Mouse (Mus musculus): ENCODE results near the gene Asna1. TPM values are rescaled to one million over a fixed set of nuclear protein-coding genes. Genes with fewer than 3 reads are reported as not detected.
A peak's percentile ranks its signal among the peaks of the same experiment; 100 is the strongest.

The Asna1 gene
- polyA plus RNA-seq, 1 experiment from 2014 or later, result 130 TPM

DNA sequence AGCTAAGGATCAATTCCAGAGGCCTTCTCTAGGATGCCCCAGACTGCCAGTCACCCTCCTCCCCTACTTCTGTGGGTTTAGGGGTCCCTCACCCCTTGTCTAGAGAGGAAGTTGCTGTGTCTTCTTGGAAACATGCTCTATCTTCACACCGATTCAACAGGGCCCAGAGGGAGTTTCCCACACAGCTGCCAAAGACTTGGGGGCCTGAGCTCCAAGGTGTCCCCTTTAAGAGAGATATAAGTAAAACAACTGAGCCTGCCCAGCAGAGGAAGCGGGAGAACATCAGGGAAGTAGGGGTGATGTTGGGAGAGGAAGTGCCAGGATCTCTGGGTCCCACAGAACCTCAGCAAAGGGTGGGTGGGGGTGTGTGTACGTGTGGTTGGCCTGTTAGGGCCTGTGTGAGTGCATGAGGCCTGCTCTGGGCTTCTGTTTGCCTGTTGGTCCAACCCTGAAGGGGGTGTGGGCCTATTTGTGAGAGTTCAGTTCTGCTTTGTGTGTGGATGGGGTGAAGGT lies 42.5 kb downstream of the Asna1 start:
- Histone ChIP-seq H3K4me3 (ENCODE audit: low read depth, low read length) (no peak overlapping the region), H3K9me3 (ENCODE audit: control insufficient read depth, low read length) (no peaks in the 10 kb centered on the region), H3K4me2 (ENCODE audit: low read depth) (no peak overlapping the region), H3K4me1 (ENCODE audit: control insufficient read depth, insufficient read depth, low read length) (peaks cover 41% of the 10 kb centered on the region), H3K36me3 (ENCODE audit: control insufficient read depth, insufficient read depth, low read length) (no peaks in the 10 kb centered on the region), H3K27ac (ENCODE audit: low read depth, low read length) (no peak overlapping the region), H3K27me3 (ENCODE audit: control insufficient read depth, insufficient read depth, low read length) (peaks cover 33% of the 10 kb centered on the region), H3K9ac (ENCODE audit: low read length) (no peak overlapping the region)
- ATAC-seq (ENCODE audit: insufficient read depth, low FRiP score, low TSS enrichment) (no peak), DNase-seq (ENCODE audit: low spot score) (no peak)
- WGBS, result 67% methylated on average over 3 of the region's 3 CpGs

DNA sequence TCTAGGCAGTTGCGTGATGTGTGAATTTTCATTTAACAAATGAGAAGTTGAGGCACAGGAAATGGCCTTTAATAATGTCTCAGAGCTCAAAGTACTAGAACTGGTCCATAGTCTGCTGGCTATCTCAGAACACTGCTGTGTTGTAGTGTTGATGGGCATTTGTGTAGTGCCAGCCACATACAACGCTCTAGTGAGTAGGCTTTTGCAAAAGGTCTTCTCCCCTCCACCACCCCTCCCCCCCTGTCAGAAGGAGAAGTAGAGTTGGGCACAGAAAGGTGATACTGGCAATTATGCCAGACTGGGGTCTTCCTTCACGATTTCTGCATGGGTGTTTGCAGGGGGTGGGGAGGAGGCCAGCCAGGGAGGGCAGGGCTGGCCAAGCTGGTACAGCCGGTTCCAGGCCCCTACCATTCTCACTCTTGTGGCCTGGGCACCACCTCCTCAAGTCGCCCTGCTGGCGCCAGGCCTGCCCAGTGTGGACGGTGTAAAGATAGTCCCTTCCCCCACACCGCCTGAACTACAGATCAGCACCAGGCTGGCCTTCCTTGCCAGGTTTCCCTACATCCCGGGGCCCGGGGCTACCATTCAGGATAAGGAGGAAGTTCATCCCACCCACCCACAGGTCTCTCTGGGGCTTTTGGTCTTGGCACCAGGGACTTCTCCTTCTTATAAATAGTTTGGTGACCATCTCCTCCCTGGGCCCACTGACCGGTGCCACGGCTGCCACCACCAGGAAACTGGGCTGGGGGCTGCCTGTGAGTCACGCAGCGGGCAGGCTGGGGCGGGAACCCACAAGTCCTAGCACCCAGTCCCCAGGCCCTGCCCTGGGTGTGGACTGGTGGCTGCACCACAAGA lies 43.2 kb downstream of the Asna1 start:
- Histone ChIP-seq H3K36me3 (ENCODE audit: control insufficient read depth, insufficient read depth, low read length) (no peaks in the 10 kb centered on the region), H3K9me3 (ENCODE audit: control insufficient read depth, low read length) (no peaks in the 10 kb centered on the region), H3K4me2 (ENCODE audit: low read depth) (no peak overlapping the region), H3K4me1 (ENCODE audit: control insufficient read depth, insufficient read depth, low read length) (peaks cover 46% of the 10 kb centered on the region), H3K27ac (ENCODE audit: low read depth, low read length) (no peak overlapping the region), H3K4me3 (ENCODE audit: low read depth, low read length) (no peak overlapping the region), H3K27me3 (ENCODE audit: control insufficient read depth, insufficient read depth, low read length) (peaks cover 37% of the 10 kb centered on the region), H3K9ac (ENCODE audit: low read length) (no peak overlapping the region)
- ATAC-seq (ENCODE audit: insufficient read depth, low FRiP score, low TSS enrichment), result no peak
- WGBS, result 80% methylated on average over 15 of the region's 15 CpGs
- no peak for DNase-seq (ENCODE audit: low spot score)

DNA sequence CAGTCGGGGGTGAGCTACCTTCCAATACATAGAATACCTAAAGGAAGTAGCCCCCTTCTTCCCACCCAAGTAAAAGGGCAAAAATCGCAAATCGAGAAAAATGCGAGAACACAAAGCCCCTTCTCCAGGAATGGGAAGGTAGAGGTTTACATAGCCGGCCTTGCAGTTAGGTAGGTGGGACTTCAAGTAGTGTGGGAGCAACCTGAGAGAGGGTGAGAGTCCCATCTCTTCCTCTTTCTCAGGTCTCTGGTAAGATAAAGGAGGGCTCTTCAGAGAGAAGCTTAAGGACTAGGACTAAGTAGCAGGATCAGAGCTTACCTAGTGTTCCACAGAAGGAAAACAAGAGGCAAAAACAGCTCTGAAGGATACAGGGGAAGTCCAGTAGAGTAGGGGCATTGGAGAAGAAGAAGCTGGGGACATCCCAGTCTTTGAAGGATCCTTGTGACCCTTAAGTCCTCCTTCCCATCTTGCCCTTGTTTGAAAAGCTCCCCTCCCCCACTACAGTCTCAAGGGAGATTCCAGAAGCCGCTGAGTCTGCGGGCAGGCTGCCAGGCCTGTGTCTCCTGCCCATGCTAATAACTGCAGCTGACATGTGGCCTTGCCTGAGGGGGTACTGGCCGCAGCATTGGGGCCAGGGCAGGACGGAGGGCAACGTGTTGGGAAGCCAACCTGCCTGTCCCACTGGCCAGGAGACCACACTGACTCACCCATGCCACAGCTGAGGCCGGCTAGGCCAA lies 44.3 kb downstream of the Asna1 start:
- Histone ChIP-seq H3K4me3 (ENCODE audit: low read depth, low read length) (no peak overlapping the region), H3K4me2 (ENCODE audit: low read depth) (peak overlapping the region; percentile 7; the same call in 1 of the 2 replicates), H3K27me3 (ENCODE audit: control insufficient read depth, insufficient read depth, low read length) (peaks cover 37% of the 10 kb centered on the region), H3K9me3 (ENCODE audit: control insufficient read depth, low read length) (no peaks in the 10 kb centered on the region), H3K36me3 (ENCODE audit: control insufficient read depth, insufficient read depth, low read length) (no peaks in the 10 kb centered on the region), H3K4me1 (ENCODE audit: control insufficient read depth, insufficient read depth, low read length) (peaks cover 48% of the 10 kb centered on the region), H3K27ac (ENCODE audit: low read depth, low read length) (no peak overlapping the region), H3K9ac (ENCODE audit: low read length) (peak overlapping the region; percentile 3; the same call in 1 of the 2 replicates)
- 42% methylated on average over 11 of the region's 11 CpGs for WGBS
- ATAC-seq (ENCODE audit: insufficient read depth, low FRiP score, low TSS enrichment), result no peak
- DNase-seq (ENCODE audit: low spot score), result peak; percentile 47

DNA sequence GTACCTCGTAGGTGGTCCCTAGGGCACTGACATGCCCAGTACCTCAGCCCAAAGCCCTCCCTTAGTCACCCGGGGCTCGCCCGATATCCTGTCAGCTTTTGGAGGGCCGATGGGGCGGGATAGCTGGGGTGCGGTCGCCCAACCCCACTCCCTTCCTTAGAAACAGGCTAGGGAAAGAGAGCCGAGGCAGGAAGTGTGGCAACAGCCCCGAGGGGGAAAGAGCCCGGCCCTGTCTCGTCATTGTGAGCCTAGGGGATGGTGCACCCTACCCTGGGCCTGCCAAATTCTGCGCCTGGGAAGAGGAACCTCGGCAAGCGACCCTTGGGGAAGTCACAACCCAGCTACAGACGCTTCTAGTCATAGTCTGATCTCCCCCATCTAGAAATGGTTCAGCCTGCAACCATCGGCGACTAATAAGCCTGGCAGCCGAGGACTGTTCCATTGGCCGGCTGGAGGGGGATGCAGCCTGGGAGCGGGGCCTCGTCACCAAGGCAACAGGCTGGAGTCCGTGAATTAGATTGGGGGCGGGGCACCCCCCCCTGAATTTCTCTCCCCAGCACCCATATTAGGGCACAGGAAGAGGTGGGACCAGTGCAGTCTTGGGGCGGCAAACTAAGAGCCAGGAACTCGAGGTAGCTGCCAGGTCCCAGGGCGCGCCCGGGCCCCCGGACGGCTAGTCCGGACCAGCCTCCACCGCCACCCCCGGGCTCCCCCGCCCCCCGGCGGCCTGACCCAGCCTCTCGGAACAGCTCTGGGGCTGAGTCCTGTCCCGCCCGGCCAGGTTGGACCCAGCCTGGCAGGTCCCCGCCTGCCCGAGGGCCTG lies 45.3 kb downstream of the Asna1 start:
- DNase-seq (ENCODE audit: low spot score), result peak; percentile 84
- H3K27me3 ChIP-seq (ENCODE audit: control insufficient read depth, insufficient read depth, low read length), result peaks cover 37% of the 10 kb centered on the region
- peak overlapping the region; percentile 51 for H3K4me2 ChIP-seq (ENCODE audit: low read depth)
- H3K9me3 ChIP-seq (ENCODE audit: control insufficient read depth, low read length), result no peaks in the 10 kb centered on the region
- H3K36me3 ChIP-seq (ENCODE audit: control insufficient read depth, insufficient read depth, low read length), result no peaks in the 10 kb centered on the region
- peak overlapping the region; percentile 26 for H3K4me3 ChIP-seq (ENCODE audit: low read depth, low read length)
- peaks cover 39% of the 10 kb centered on the region for H3K4me1 ChIP-seq (ENCODE audit: control insufficient read depth, insufficient read depth, low read length)
- H3K9ac ChIP-seq (ENCODE audit: low read length), result no peak overlapping the region
- no peak overlapping the region for H3K27ac ChIP-seq (ENCODE audit: low read depth, low read length)
- 4% methylated on average over 42 of the region's 42 CpGs for WGBS
- 0 out of 2 replicates have a peak, but pooled peaks have one; percentile 11 for ATAC-seq (ENCODE audit: insufficient read depth, low FRiP score, low TSS enrichment)

DNA sequence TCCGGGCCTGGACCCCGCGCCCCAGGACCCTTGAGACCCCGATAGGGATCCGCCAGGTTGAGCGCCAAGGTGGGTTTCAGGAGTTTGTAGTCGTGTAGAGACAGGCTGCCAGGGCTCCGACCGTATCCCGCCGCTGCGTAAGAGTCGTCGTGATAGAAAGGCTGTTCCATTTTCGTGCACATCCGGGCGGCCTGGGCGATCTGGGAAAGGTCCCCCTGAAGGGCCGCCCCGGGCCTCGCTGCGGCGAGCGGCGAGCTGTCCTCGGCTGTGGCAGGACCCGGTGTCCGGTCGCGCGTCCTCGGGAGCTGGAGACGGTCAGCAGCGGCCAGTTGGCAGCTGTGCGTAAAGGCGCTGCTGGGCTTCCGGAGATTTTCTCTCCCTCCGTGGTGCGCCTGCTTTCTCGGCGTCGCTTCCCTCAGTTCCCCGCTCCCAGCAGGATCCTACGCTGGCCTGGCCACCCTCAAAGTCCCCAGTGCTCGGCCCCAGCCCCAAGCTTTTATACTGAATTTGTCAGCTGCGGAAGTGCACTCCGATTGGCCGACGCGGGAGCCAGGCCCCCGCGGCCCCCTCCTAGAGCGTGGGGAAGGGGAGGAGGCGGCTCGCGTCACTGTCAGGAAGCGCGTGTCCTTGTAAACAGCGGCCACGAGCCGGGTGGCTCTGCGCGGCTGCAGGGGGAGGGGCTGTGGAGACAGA lies 46.7 kb downstream of the Asna1 start, which contains the start of gene Junb:
TSS of gene Junb (minus strand) at position 471 of the 693 bp plus-strand sequence.
- under 1% methylated on average over 58 of the region's 63 CpGs for WGBS
- Histone ChIP-seq H3K27me3 (ENCODE audit: control insufficient read depth, insufficient read depth, low read length) (peaks cover 37% of the 10 kb centered on the region), H3K4me1 (ENCODE audit: control insufficient read depth, insufficient read depth, low read length) (peaks cover 36% of the 10 kb centered on the region)

DNA sequence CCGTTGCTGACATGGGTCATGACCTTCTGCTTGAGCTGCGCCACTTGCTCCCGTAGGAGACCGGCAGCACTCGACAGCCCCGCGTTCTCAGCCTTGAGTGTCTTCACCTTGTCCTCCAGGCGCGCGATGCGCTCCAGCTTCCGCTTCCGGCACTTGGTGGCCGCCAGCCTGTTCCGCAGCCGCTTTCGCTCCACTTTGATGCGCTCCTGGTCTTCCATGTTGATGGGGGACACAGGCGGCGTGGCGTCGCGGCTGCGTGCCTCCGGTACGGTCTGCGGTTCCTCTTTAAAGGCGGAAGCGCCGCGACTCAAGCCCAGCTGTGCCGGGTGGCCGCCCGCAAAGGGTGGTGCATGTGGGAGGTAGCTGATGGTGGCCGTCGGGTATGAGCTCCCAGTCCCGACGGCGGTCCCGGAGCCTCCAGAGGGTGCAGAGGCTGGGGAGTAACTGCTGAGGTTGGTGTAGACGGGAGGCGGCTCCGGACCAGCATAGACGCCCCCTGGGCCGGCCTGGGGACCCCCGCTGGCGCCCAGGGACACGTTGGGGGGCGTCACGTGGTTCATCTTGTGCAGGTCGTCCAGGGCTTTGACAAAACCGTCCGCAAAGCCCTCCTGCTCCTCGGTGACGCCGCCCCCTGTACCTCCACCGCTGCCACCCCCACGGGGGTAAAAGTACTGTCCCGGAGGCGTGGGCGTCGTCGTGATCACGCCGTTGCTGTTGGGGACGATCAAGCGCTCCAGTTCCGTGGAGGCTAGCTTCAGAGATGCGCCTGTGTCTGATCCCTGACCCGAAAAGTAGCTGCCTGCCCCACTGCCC lies 47.4 kb downstream of the Asna1 start:
- 1% methylated on average over 69 of the region's 70 CpGs for WGBS
- peaks cover 37% of the 10 kb centered on the region for H3K27me3 ChIP-seq (ENCODE audit: control insufficient read depth, insufficient read depth, low read length)
- DNase-seq (ENCODE audit: low spot score), result peak; percentile 57
- H3K27ac ChIP-seq (ENCODE audit: low read depth, low read length), result peak overlapping the region; percentile 29; the same call in 1 of the 2 replicates
- H3K4me2 ChIP-seq (ENCODE audit: low read depth), result peak overlapping the region; percentile 79
- H3K9me3 ChIP-seq (ENCODE audit: control insufficient read depth, low read length), result no peaks in the 10 kb centered on the region
- peak overlapping the region; percentile 39 for H3K9ac ChIP-seq (ENCODE audit: low read length)
- H3K4me3 ChIP-seq (ENCODE audit: low read depth, low read length), result peak overlapping the region; percentile 44
- ATAC-seq (ENCODE audit: insufficient read depth, low FRiP score, low TSS enrichment), result no peak
- H3K4me1 ChIP-seq (ENCODE audit: control insufficient read depth, insufficient read depth, low read length), result peaks cover 36% of the 10 kb centered on the region
- H3K36me3 ChIP-seq (ENCODE audit: control insufficient read depth, insufficient read depth, low read length), result no peaks in the 10 kb centered on the region

More for the DNA sequence above, 46.7 kb downstream of the Asna1 start, which contains the start of gene Junb:
- peak within 1 kb of the TSS; percentile 44 for H3K4me3 ChIP-seq (ENCODE audit: low read depth, low read length)
- H3K4me2 ChIP-seq (ENCODE audit: low read depth), result peak within 1 kb of the TSS; percentile 79
- ATAC-seq (ENCODE audit: insufficient read depth, low FRiP score, low TSS enrichment) (peak; percentile 8; the same call in 1 of the 2 replicates), DNase-seq (ENCODE audit: low spot score) (peak; percentile 83)
- H3K27ac ChIP-seq (ENCODE audit: low read depth, low read length), result peak within 1 kb of the TSS; percentile 29; the same call in 1 of the 2 replicates
- no peaks in the 10 kb centered on the region for H3K36me3 ChIP-seq (ENCODE audit: control insufficient read depth, insufficient read depth, low read length)
- no peaks in the 10 kb centered on the region for H3K9me3 ChIP-seq (ENCODE audit: control insufficient read depth, low read length)
- peak within 1 kb of the TSS; percentile 39 for H3K9ac ChIP-seq (ENCODE audit: low read length)

DNA sequence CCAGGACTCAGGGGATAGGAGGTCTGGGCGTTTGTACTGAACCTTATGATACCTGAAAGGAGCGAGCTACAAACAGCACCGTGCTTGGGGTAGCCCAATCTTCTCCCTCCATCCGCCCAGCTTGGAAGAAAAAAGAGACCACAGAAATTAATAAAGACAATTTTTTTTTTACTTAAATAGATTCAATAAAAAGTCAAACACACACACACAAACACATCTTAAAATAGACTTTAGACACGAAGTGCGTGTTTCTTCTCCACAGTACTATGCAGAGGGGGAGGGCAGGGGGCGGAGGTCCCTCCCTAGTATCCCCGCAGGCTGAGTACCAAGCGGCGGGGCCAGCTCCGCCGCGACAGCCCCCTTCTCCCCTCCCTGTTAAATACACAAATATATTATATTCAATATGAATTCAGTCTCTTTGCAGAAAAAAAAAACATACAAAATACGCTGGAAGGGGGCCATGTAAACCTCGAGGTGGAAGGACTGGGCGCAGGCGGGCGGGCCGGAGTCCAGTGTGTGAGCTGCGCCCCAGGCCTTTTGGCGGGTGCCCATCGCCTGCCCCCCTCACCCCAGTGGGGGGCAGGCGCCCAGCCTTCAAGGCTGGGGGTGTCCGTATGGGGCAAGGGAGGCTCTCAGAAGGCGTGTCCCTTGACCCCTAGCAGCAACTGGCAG lies 48.2 kb downstream of the Asna1 start:
- H3K27ac ChIP-seq (ENCODE audit: low read depth, low read length), result no peak overlapping the region
- peaks cover 36% of the 10 kb centered on the region for H3K4me1 ChIP-seq (ENCODE audit: control insufficient read depth, insufficient read depth, low read length)
- H3K9ac ChIP-seq (ENCODE audit: low read length), result no peak overlapping the region
- H3K27me3 ChIP-seq (ENCODE audit: control insufficient read depth, insufficient read depth, low read length), result peaks cover 37% of the 10 kb centered on the region
- WGBS, result 1% methylated on average over 25 of the region's 25 CpGs
- no peaks in the 10 kb centered on the region for H3K9me3 ChIP-seq (ENCODE audit: control insufficient read depth, low read length)
- DNase-seq (ENCODE audit: low spot score), result no peak
- ATAC-seq (ENCODE audit: insufficient read depth, low FRiP score, low TSS enrichment), result no peak
- H3K4me3 ChIP-seq (ENCODE audit: low read depth, low read length), result peak overlapping the region; percentile 44
- H3K36me3 ChIP-seq (ENCODE audit: control insufficient read depth, insufficient read depth, low read length), result no peaks in the 10 kb centered on the region; the same call in 1 of the 2 replicates
- peak overlapping the region; percentile 79 for H3K4me2 ChIP-seq (ENCODE audit: low read depth)
